Mouse (Mus musculus) Patski (cell line): Measurements from ENCODE around the gene R3hdm2. TPM values are rescaled to one million over a fixed set of nuclear protein-coding genes. Genes with fewer than 3 reads are reported as not detected.

Experiments
- ATAC-seq: fragments of 100-300 bp; one replicate; pipeline ENCODE4 v1.8.0; 2021
- CTCF ChIA-PET: fragments of 350-600 bp; sonication (Branson Sonifier 250); formaldehyde crosslinking; loops from one replicate; lab custom pipeline; 2022; ENCODE audit warnings: inconsistent platforms; lab: Charles Lee
- POLR2A ChIA-PET: fragments of 350-600 bp; sonication (Branson Sonifier 250); formaldehyde crosslinking; loops from one replicate; lab custom pipeline; 2022; ENCODE audit warnings: antibody characterized with exemption, inconsistent platforms; lab: Charles Lee
- DNase-seq: peaks from one replicate; pipeline ENCODE4 v3.0.0-alpha.2; 2011; ENCODE audit warnings: low read depth, low spot score
- H3K27me3 ChIP-seq: fragments of 371-371 bp; one replicate; pipeline ENCODE4 v1.5.1; 2021
- CTCF ChIP-seq: fragments of 100-300 bp; IDR thresholded peaks from one replicate; pipeline ENCODE4 v1.5.1; 2021
- in situ Hi-C: fragments of 300-500 bp; cut with MboI; formaldehyde crosslinking; loops from 3 replicates; pipeline ENCODE4 v1.11.1; 2018; ENCODE audit warnings: low pct_unique_long_range_greater_than_20kb, mixed read lengths
- polyA plus RNA-seq: library from polyadenylated mRNA; unstranded; gene quantifications from one replicate; pipeline ENCODE4 v1.2.3, GENCODE M21; 2021

The R3hdm2 gene
- polyA plus RNA-seq, 1 experiment from 2014 or later, result 98.4 TPM

DNA sequence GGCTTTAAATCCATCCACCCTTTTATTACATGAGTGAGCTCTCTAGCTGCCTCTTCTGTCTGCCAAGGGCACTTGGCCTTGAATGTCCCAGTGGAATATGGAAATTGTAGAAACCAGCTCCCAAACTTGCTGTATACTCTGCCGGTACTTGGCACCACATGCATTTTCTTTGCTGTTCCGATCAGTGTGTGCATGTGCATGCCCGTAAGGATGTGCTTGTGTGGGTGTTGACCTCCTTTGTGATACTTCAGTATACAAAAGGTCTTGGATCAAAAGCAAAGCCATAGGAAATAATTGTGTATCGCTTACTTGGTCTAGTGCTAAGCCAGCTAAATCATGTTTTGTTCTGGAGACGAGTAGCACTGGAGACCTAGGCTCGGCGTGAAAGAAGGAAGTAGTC, 108.7 kb downstream of the R3hdm2 start:
- ATAC-seq, result no peak
- ChIA-PET CTCF (interaction anchor here (1.1 kb wide), 1 partner anchor 24 kb away, joined by 3 read pairs; no protein-coding TSS in a partner anchor), POLR2A (no interaction called here)
- in situ Hi-C loops, result no loop called here
- H3K27me3 ChIP-seq, result no peaks in the 10 kb centered on the region
- DNase-seq, result no peak
- no peak for TF ChIP-seq CTCF

DNA sequence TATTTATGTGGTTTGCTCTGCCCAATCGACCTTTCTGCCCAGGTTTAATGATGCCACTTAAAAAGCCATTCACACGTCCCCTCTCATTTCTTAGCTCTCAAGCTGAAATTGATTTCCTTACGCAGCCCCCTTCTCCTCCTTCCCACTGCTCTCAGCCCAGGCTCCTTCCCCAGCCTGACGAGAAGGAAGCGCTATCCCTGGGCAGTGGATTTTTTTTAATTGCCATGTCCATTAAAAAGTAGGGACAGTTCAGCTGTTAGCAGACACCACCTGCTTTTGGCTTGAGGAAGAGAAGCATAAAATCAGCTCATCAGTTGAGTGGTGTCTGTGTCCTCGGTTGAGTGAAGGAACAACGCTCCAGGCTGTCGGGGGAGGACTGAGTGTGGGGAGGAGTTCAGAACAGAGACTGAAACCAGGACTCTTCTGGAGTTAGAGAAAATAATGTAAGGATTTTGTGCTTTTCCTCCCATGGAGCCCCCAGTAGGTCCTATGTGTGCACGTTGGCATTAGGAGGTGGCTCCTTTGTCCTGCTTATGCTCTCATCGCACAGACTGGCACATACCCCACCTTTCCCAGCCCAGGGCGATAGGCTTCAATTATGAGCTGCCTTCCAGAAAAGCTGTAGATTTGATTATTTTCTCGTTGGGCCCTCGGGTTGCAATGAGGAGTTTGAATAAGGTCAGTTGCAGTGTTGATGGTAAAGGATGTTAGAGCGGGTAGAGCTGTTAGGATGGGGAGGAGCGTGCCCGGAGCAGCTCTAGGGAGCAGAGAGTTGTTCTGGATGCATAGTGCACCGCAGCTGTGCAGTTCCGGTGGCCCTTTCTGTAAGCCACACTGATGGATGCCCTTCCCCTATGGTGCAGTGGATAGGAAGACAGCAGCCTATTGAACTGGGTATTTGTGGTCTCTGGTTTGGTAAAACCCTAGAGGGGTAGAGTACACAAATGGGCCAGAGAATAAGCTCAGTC, 110.3 kb downstream of the R3hdm2 start:
- no peak for ATAC-seq
- in situ Hi-C loops, result no loop called here
- no peak for TF ChIP-seq CTCF
- CTCF ChIA-PET, result interaction anchor here (1.6 to 2.2 kb wide), 4 partner anchors 10 to 47 kb away, joined by 5 to 11 read pairs (median 6); no protein-coding TSS in a partner anchor
- DNase-seq, result no peak
- POLR2A ChIA-PET, result interaction anchor here (0.6 kb wide), 1 partner anchor 338 kb away, joined by 4 read pairs; no protein-coding TSS in a partner anchor
- no peaks in the 10 kb centered on the region for H3K27me3 ChIP-seq

DNA sequence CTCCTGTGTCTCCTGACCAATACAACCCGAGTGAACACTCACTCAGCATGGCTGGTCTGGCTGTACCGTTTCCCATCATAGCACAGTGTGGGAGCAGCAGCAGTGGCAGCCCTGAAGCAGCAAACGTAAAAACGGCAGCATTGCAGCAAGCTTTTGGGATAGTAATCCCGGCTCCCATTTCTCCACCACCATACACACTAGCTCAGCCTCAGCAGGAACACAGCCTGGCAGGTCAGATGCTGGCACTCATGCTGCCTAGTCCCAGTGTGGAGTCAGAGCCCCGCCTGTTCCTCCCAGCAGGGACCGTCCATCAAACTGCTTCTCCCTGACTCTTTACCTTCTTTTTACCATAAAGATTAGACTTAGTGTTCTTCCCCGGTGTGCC, 111.0 kb downstream of the R3hdm2 start:
- TF ChIP-seq CTCF, result no peak
- DNase-seq (no peak), ATAC-seq (no peak)
- ChIA-PET POLR2A (interaction anchor here (0.6 kb wide), 1 partner anchor 338 kb away, joined by 4 read pairs; no protein-coding TSS in a partner anchor), CTCF (interaction anchor here (1.6 to 2.2 kb wide), 4 partner anchors 10 to 46 kb away, joined by 5 to 11 read pairs (median 6); no protein-coding TSS in a partner anchor)
- no peaks in the 10 kb centered on the region for H3K27me3 ChIP-seq
- in situ Hi-C loops, result no loop called here

DNA sequence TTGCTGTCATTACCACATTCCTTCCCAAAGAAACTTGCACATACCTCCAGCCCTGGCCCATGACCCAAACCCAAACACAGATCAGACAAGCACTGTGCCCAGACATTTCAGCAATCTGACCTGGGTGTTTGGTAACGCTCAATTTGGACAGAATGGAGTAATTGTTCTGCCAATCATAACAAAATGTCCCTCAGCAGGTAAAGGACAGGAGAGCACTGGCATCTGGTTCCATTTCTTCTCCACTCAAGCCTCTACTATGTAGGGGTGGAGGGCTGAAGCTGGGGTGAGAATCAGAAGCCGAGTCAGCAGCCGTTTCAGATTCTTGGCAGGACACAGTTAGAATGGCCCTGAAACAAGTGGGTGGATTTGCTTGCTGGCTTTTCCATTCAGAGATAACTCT, 112.0 kb downstream of the R3hdm2 start:
- ATAC-seq (no peak), DNase-seq (no peak)
- H3K27me3 ChIP-seq, result no peaks in the 10 kb centered on the region
- ChIA-PET CTCF (interaction anchor here (1.8 to 2.2 kb wide), 2 partner anchors 13 to 21 kb away, joined by 6 to 11 read pairs; no protein-coding TSS in a partner anchor), POLR2A (no interaction called here)
- in situ Hi-C loops, result no loop called here
- no peak for TF ChIP-seq CTCF

DNA sequence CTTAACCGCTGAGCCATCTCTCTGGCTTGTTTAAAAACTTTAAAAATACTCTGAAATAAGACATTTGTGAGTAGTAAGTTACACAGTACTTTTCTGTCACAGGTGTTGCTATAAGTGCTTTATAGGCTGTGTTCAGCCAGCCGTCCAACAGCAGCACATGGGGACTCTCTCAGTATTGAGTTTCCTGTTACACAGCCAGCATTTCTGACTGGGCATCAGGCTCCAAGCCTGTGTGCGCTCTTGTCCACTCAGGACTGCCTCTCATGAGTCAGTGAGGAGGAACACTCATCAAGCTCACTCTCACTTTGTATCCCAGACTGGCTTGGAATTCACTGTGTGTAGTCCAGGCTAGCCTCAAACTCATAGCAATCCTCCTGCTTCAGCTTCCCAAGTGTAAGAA, 116.0 kb downstream of the R3hdm2 start:
- ChIA-PET CTCF (interaction anchor here (0.7 to 1.8 kb wide), 2 partner anchors 17 to 27 kb away, joined by 3 to 8 read pairs; partner anchors contain the start of gene Shmt2), POLR2A (interaction anchor here (0.5 to 1.3 kb wide), 2 partner anchors 10 to 13 kb away, joined by 3 to 4 read pairs; no protein-coding TSS in a partner anchor)
- in situ Hi-C loops, result no loop called here
- no peak for DNase-seq
- TF ChIP-seq CTCF, result no peak
- H3K27me3 ChIP-seq, result no peaks in the 10 kb centered on the region
- ATAC-seq, result no peak

DNA sequence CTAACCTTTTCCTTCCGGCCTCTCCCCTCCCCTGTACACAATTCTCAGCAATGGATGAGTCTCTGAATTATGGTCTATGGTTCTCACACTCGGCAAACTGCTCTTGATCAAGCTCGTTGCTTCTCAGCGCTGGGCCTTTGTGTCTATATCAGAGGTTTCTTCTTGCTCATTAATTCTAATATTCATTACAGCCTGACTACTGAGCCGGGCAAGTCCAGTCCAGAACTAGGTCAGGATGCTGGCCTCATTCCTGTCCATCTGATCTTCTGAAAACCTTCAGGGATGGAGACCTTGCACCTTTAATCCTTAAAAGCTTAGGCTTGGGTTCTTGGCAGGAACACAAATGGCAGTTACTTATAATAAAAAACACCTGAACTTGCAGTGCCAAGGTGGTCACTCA, 119.4 kb downstream of the R3hdm2 start:
- no peak for ATAC-seq
- in situ Hi-C loops, result no loop called here
- H3K27me3 ChIP-seq, result no peaks in the 10 kb centered on the region
- DNase-seq, result no peak
- TF ChIP-seq CTCF, result no peak
- ChIA-PET CTCF (interaction anchor here (1.9 to 5.9 kb wide), 2 partner anchors 9 to 14 kb away, joined by 10 to 47 read pairs; no protein-coding TSS in a partner anchor), POLR2A (no interaction called here)

DNA sequence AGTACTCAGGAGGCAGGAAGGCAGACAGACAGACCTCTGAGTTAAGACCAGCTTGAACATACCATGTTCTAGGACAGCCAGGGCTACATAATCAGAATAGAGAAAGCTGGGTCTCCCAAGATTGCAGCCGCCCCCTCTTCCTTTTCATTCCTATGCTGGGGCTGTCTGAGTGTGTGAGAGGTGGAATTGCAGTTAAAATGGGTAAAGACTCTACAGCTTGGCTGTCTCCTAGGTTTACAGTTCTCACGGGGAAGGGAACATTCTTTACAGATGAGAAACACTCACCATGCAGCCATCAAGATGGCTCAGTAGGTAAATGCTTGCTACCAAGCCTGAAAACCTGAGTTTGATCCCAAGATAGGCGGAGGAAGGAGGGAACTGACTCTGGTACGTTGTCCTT, 119.9 kb downstream of the R3hdm2 start:
- no peak for DNase-seq
- no peak for ATAC-seq
- POLR2A ChIA-PET, result no interaction called here
- CTCF ChIA-PET, result interaction anchor here (0.8 to 5.9 kb wide), 4 partner anchors 9 to 55 kb away, joined by 3 to 47 read pairs (median 12); no protein-coding TSS in a partner anchor
- in situ Hi-C loops, result no loop called here
- no peak for TF ChIP-seq CTCF
- H3K27me3 ChIP-seq, result no peaks in the 10 kb centered on the region

DNA sequence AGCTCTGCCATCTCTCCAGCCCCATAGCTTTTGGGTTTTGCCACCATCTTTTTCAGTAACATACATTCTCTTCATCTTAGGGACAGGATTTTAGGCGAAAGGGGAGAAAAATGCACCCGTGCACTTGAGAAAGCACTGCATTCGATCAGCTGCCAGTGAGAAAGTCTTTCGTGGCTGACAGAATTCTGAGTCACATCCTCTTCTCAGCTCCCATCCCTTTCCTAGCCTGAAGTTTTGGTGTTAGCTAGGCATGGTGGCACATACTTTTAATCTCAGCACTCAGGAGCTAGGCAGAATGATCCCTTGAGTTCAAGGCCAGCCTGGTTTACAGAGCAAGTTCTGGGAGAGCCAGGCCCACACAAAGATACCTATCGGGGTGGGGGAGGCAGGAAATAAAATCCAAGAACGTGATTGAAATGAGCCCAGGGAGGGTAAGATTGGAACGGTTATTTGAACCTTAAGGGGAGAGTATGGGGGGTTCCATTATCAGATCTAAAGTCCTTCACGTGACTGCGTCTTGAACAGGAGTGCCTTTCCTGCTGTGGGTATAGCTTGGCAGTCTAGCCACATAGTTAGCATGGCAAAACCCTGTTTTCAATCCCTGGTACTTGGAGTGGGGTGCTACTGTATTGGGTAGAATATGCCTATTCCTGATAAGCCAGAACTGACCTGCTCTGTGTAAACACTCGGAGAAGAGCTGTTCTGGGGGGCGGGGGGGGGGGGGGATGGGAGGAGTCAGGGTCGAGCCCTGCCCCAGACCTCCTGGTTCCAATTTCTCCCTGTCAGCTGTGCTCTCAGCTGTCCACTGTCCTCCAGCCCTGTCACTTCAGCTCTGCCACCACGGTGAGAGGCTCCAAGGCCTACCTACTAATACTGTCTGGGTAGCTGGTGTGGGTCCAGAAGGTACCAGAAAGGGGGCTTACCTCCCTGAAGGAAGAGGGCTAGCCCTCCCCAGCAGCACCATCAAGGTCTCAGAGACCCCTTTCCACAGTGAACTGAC, 121.1 kb downstream of the R3hdm2 start, which contains the start of gene Stac3:
Stac3 (plus strand) TSS at position 793 of the 1,000 bp plus-strand sequence.
- in situ Hi-C loops, result no loop called here
- ChIA-PET POLR2A (interaction anchor here (0.9 kb wide), 1 partner anchor 26 kb away, joined by 3 read pairs; no protein-coding TSS in a partner anchor), CTCF (interaction anchor here (0.8 to 5.9 kb wide), 6 partner anchors 8 to 55 kb away, joined by 3 to 47 read pairs (median 6); no protein-coding TSS in a partner anchor)
- ATAC-seq (no peak), DNase-seq (no peak)
- no peak for TF ChIP-seq CTCF
- no peaks in the 10 kb centered on the region for H3K27me3 ChIP-seq

DNA sequence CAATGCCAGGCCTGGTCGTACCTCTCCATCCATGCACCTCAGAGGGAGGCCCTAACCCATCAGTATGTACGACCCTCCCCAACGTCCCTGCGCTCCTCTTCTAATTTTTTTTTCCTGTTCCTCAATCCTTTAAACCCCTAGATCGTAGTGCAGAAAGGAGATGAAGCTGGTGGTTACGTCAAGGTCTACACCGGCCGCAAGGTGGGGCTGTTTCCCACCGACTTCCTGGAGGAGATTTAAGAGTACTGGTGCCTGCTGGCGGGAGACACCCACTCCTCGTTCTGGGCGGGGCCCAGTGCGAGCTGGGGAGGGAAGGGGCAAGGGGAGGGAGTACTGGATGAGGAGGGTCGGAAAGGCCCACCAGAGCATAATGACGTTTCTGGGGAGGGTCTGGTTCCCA, 128.1 kb downstream of the R3hdm2 start:
- ChIA-PET POLR2A (no interaction called here), CTCF (interaction anchor here (2.3 to 5.5 kb wide), 2 partner anchors 8 to 29 kb away, joined by 10 to 34 read pairs; no protein-coding TSS in a partner anchor)
- no peak for DNase-seq
- no peak for ATAC-seq
- TF ChIP-seq CTCF, result no peak
- in situ Hi-C loops, result loop anchor here (5.0 kb wide), 1 partner anchor 34 kb away; no protein-coding TSS in a partner anchor
- no peaks in the 10 kb centered on the region for H3K27me3 ChIP-seq
